Mouse (Mus musculus) forebrain, embryonic 13.5 days (tissue): Measurements from ENCODE around the gene Znrf4. TPM values are rescaled to one million over a fixed set of nuclear protein-coding genes. Genes with fewer than 3 reads are reported as not detected.

Experiments used
- ATAC-seq: fragments of 200-750 bp; cut with Nextera tagmentation; 2 replicates; pipeline ENCODE4 v1.8.0; 2017
- H3K27ac ChIP-seq: fragments of 300-500 bp; sonication (generic); 2 replicates; pipeline ENCODE4 v1.5.1; 2015; ENCODE audit warnings: inconsistent platforms, mild to moderate bottlenecking, moderate library complexity
- H3K27me3 ChIP-seq: fragments of 300-500 bp; sonication (generic); 2 replicates; pipeline ENCODE4 v1.6.1; 2015; ENCODE audit warnings: mild to moderate bottlenecking, inconsistent platforms
- H3K36me3 ChIP-seq: fragments of 300-500 bp; sonication (generic); 2 replicates; pipeline ENCODE4 v1.6.1; 2015; ENCODE audit warnings: mild to moderate bottlenecking, inconsistent platforms; ENCODE audit not compliant: poor library complexity, severe bottlenecking
- H3K4me1 ChIP-seq: fragments of 300-500 bp; sonication (generic); 2 replicates; pipeline ENCODE4 v1.6.1; 2015; ENCODE audit warnings: inconsistent platforms
- H3K4me2 ChIP-seq: fragments of 300-500 bp; sonication (generic); 2 replicates; pipeline ENCODE4 v1.6.1; 2015; ENCODE audit warnings: inconsistent platforms, mild to moderate bottlenecking, moderate library complexity
- H3K4me3 ChIP-seq: fragments of 300-500 bp; sonication (generic); 2 replicates; pipeline ENCODE4 v1.5.1; 2015; ENCODE audit warnings: mild to moderate bottlenecking, inconsistent platforms
- H3K9ac ChIP-seq: fragments of 300-500 bp; sonication (generic); 2 replicates; pipeline ENCODE4 v1.6.1; 2015; ENCODE audit warnings: mild to moderate bottlenecking, inconsistent platforms
- H3K9me3 ChIP-seq: fragments of 300-500 bp; sonication (generic); replicated peaks from 2 replicates; pipeline ENCODE4 v1.6.1; 2016; ENCODE audit warnings: inconsistent platforms
- WGBS: fragments of 180-500 bp; shearing (Covaris S2); methylation state at CpG from one replicate; pipeline ENCODE4 v1.1.7; 2015; 5-methylcytosine and 5-hydroxymethylcytosine counted together
- polyA plus RNA-seq: library from polyadenylated mRNA; unstranded; fragments of >200 nt; fragmentation: Nextera tagmentation; extraction: Ambion mirVana; gene quantifications from 2 replicates; pipeline ENCODE4 v1.2.1, GENCODE M21; 2015

Gene Znrf4
- polyA plus RNA-seq, 1 experiment from 2014 or later, result 0.14 TPM

- under 1% methylated on average over 75 of the region's 77 CpGs for WGBS
- no peaks in the 10 kb centered on the region for H3K27me3 ChIP-seq
- H3K36me3 ChIP-seq, result peaks cover 38% of the 10 kb centered on the region
- H3K9me3 ChIP-seq, result no peaks in the 10 kb centered on the region
- peak overlapping the region; percentile 93 for H3K4me2 ChIP-seq
- peak; percentile 92 for ATAC-seq
- peak overlapping the region; percentile 94 for H3K27ac ChIP-seq
- H3K4me1 ChIP-seq, result peaks cover 92% of the 10 kb centered on the region
- H3K4me3 ChIP-seq, result peak overlapping the region; percentile 57
- peak overlapping the region; percentile 77 for H3K9ac ChIP-seq
These were observed 50.2 kb downstream of the Znrf4 start for GRCm38 (mm10) chr17:56461771-56462743.

Other genes with a start within 250 kb of the Znrf4 start
- gene Ticam1, start 235.6 kb downstream of the Znrf4 start, polyA plus RNA-seq, result 1.4 and 1.6 TPM in 2 replicates
- gene Plin3, start 219.6 kb downstream of the Znrf4 start, polyA plus RNA-seq, result 18.3 and 21.8 TPM in 2 replicates
- not detected in 2 replicates for gene Arrdc5, start 212.1 kb downstream of the Znrf4 start, polyA plus RNA-seq
- gene Uhrf1, start 209.1 kb downstream of the Znrf4 start, polyA plus RNA-seq, result 119 and 138 TPM in 2 replicates
- 51.4 and 55.9 TPM in 2 replicates for gene Kdm4b, start 186.4 kb downstream of the Znrf4 start, polyA plus RNA-seq
- gene Ptprs, start 35.9 kb downstream of the Znrf4 start, polyA plus RNA-seq, result 276 and 292 TPM in 2 replicates
- 1.2 and 1.7 TPM in 2 replicates for gene Gm20219, start 42.0 kb upstream of the Znrf4 start, polyA plus RNA-seq
- gene Safb2, start 72.2 kb upstream of the Znrf4 start, polyA plus RNA-seq, result 77.9 and 84.3 TPM in 2 replicates
- gene Safb, start 72.4 kb upstream of the Znrf4 start, polyA plus RNA-seq, result 126 and 135 TPM in 2 replicates
- gene 2410015M20Rik, start 97.3 kb upstream of the Znrf4 start, polyA plus RNA-seq, result 212 and 224 TPM in 2 replicates
- gene Rpl36, start 101.0 kb upstream of the Znrf4 start, polyA plus RNA-seq, result 1,314 and 1,523 TPM in 2 replicates
- gene Lonp1, start 114.5 kb upstream of the Znrf4 start, polyA plus RNA-seq, result 41.2 and 47.1 TPM in 2 replicates
- gene Catsperd, start 115.7 kb upstream of the Znrf4 start, polyA plus RNA-seq, result 0.58 and 0.70 TPM in 2 replicates
- 112 and 123 TPM in 2 replicates for gene Ranbp3, start 160.9 kb upstream of the Znrf4 start, polyA plus RNA-seq
- gene Ndufa11, start 205.3 kb upstream of the Znrf4 start, polyA plus RNA-seq, result 433 and 459 TPM in 2 replicates
- gene Vmac, start 205.6 kb upstream of the Znrf4 start, polyA plus RNA-seq, result 14.0 and 16.7 TPM in 2 replicates
- gene Nrtn, start 245.1 kb upstream of the Znrf4 start, polyA plus RNA-seq, result 1.7 TPM in 2 replicates